Mouse (Mus musculus): ENCODE results near the gene Gramd2. TPM values are rescaled to one million over a fixed set of nuclear protein-coding genes. Genes with fewer than 3 reads are reported as not detected.

The Gramd2 gene
- polyA plus RNA-seq, 2 experiments = 0.12 TPM; not detected in 1

- no peak overlapping the region for H3K4me3 ChIP-seq (ENCODE audit: insufficient read depth in 1 of 2, low read depth in 2 of 2, low read length in 2 of 2)
- H3K36me3 ChIP-seq (replicated peaks; ENCODE audit: control insufficient read depth, insufficient read depth, low read depth) = no peaks in the 10 kb centered on the region
- no peak for DNase-seq (ENCODE audit: low read depth in 3 of 3, low spot score in 3 of 3)
- 67% methylated on average over 4 of the region's 4 CpGs for WGBS (ENCODE audit: insufficient replicate concordance)
- no peak overlapping the region for H3K27ac ChIP-seq
- TF ChIP-seq EP300 (IDR thresholded peaks at IDR 0.05; ENCODE audit: low read depth) (no peak), CTCF (IDR thresholded peaks at IDR 0.05; ENCODE audit: low read depth) (no peak)
- ATAC-seq (ENCODE audit: insufficient read depth) = no peak
- no peaks in the 10 kb centered on the region for H3K9me3 ChIP-seq (ENCODE audit: control insufficient read depth, low read length)
- no peak overlapping the region for H3K9ac ChIP-seq (replicated peaks)
- no peaks in the 10 kb centered on the region; the same call in 1 of the 2 replicates for H3K27me3 ChIP-seq (ENCODE audit: control insufficient read depth, insufficient read depth, low read length)
- H3K4me2 ChIP-seq (ENCODE audit: low read depth) = no peak overlapping the region
- H3K4me1 ChIP-seq (replicated peaks; ENCODE audit: control insufficient read depth in 2 of 2, insufficient read depth in 2 of 2, low read length in 1 of 2) = no peaks in the 10 kb centered on the region
These were observed 38.3 kb downstream of the Gramd2 start for GRCm38 (mm10) chr9:59718237-59718636.

- ATAC-seq (ENCODE audit: insufficient read depth) (no peak), DNase-seq (ENCODE audit: low read depth in 3 of 3, low spot score in 3 of 3) (no peak)
- Histone ChIP-seq H3K9me3 (ENCODE audit: control insufficient read depth, low read length) (no peaks in the 10 kb centered on the region), H3K4me2 (ENCODE audit: low read depth) (no peak overlapping the region), H3K36me3 (replicated peaks; ENCODE audit: control insufficient read depth, insufficient read depth, low read depth) (no peaks in the 10 kb centered on the region), H3K4me1 (replicated peaks; ENCODE audit: control insufficient read depth in 2 of 2, insufficient read depth in 2 of 2, low read length in 1 of 2) (no peaks in the 10 kb centered on the region), H3K4me3 (ENCODE audit: insufficient read depth in 1 of 2, low read depth in 2 of 2, low read length in 2 of 2) (no peak overlapping the region), H3K27ac (no peak overlapping the region), H3K27me3 (ENCODE audit: control insufficient read depth, insufficient read depth, low read length) (no peaks in the 10 kb centered on the region; the same call in 1 of the 2 replicates), H3K9ac (replicated peaks) (no peak overlapping the region)
- 65% methylated on average over 5 of the region's 5 CpGs for WGBS (ENCODE audit: insufficient replicate concordance)
- TF ChIP-seq EP300 (IDR thresholded peaks at IDR 0.05; ENCODE audit: low read depth) (no peak), CTCF (IDR thresholded peaks at IDR 0.05; ENCODE audit: low read depth) (no peak)
These were observed 41.2 kb downstream of the Gramd2 start for GRCm38 (mm10) chr9:59721144-59721543.

- peak; percentile 86 for TF ChIP-seq CTCF (IDR thresholded peaks at IDR 0.05; ENCODE audit: low read depth)
- TF ChIP-seq EP300 (IDR thresholded peaks at IDR 0.05; ENCODE audit: low read depth) = no peak
- no peak overlapping the region for H3K9ac ChIP-seq (replicated peaks)
- no peaks in the 10 kb centered on the region for H3K36me3 ChIP-seq (replicated peaks; ENCODE audit: control insufficient read depth, insufficient read depth, low read depth)
- no peak for ATAC-seq (ENCODE audit: insufficient read depth)
- H3K27ac ChIP-seq = no peak overlapping the region
- no peaks in the 10 kb centered on the region for H3K9me3 ChIP-seq (ENCODE audit: control insufficient read depth, low read length)
- no peaks in the 10 kb centered on the region for H3K4me1 ChIP-seq (replicated peaks; ENCODE audit: control insufficient read depth in 2 of 2, insufficient read depth in 2 of 2, low read length in 1 of 2)
- no peak overlapping the region for H3K4me3 ChIP-seq (ENCODE audit: insufficient read depth in 1 of 2, low read depth in 2 of 2, low read length in 2 of 2)
- H3K4me2 ChIP-seq (ENCODE audit: low read depth) = no peak overlapping the region
- no peaks in the 10 kb centered on the region; the same call in 1 of the 2 replicates for H3K27me3 ChIP-seq (ENCODE audit: control insufficient read depth, insufficient read depth, low read length)
- 17% methylated on average over 10 of the region's 10 CpGs for WGBS (ENCODE audit: insufficient replicate concordance)
- DNase-seq (ENCODE audit: low read depth in 3 of 3, low spot score in 3 of 3) = peak; percentile 56 to 68 (median 58)
These were observed 43.2 kb downstream of the Gramd2 start for GRCm38 (mm10) chr9:59723096-59723657.

GRCm38 (mm10) chr9:59723791-59724442 lies 44.0 kb downstream of the Gramd2 start:
- DNase-seq (ENCODE audit: low read depth in 3 of 3, low spot score in 3 of 3) = no peak
- ATAC-seq (ENCODE audit: insufficient read depth) = no peak
- Histone ChIP-seq H3K9ac (replicated peaks) (no peak overlapping the region), H3K27ac (no peak overlapping the region), H3K36me3 (replicated peaks; ENCODE audit: control insufficient read depth, insufficient read depth, low read depth) (no peaks in the 10 kb centered on the region), H3K9me3 (ENCODE audit: control insufficient read depth, low read length) (no peaks in the 10 kb centered on the region), H3K4me1 (replicated peaks; ENCODE audit: control insufficient read depth in 2 of 2, insufficient read depth in 2 of 2, low read length in 1 of 2) (no peaks in the 10 kb centered on the region), H3K4me3 (ENCODE audit: insufficient read depth in 1 of 2, low read depth in 2 of 2, low read length in 2 of 2) (no peak overlapping the region), H3K27me3 (ENCODE audit: control insufficient read depth, insufficient read depth, low read length) (no peaks in the 10 kb centered on the region; the same call in 1 of the 2 replicates), H3K4me2 (ENCODE audit: low read depth) (no peak overlapping the region)
- 67% methylated on average over 8 of the region's 8 CpGs for WGBS (ENCODE audit: insufficient replicate concordance)
- TF ChIP-seq EP300 (IDR thresholded peaks at IDR 0.05; ENCODE audit: low read depth) = no peak
- TF ChIP-seq CTCF (IDR thresholded peaks at IDR 0.05; ENCODE audit: low read depth) = no peak

GRCm38 (mm10) chr9:59725515-59725914 lies 45.6 kb downstream of the Gramd2 start:
- H3K27me3 ChIP-seq (ENCODE audit: control insufficient read depth, insufficient read depth, low read length) = no peaks in the 10 kb centered on the region; the same call in 1 of the 2 replicates
- H3K36me3 ChIP-seq (replicated peaks; ENCODE audit: control insufficient read depth, insufficient read depth, low read depth) = no peaks in the 10 kb centered on the region
- WGBS (ENCODE audit: insufficient replicate concordance) = 55% methylated on average over 10 of the region's 10 CpGs
- no peaks in the 10 kb centered on the region for H3K4me1 ChIP-seq (replicated peaks; ENCODE audit: control insufficient read depth in 2 of 2, insufficient read depth in 2 of 2, low read length in 1 of 2)
- no peaks in the 10 kb centered on the region for H3K9me3 ChIP-seq (ENCODE audit: control insufficient read depth, low read length)
- no peak for DNase-seq (ENCODE audit: low read depth in 3 of 3, low spot score in 3 of 3)
- H3K9ac ChIP-seq (replicated peaks) = no peak overlapping the region
- no peak overlapping the region for H3K4me3 ChIP-seq (ENCODE audit: insufficient read depth in 1 of 2, low read depth in 2 of 2, low read length in 2 of 2)
- no peak for ATAC-seq (ENCODE audit: insufficient read depth)
- TF ChIP-seq EP300 (IDR thresholded peaks at IDR 0.05; ENCODE audit: low read depth) (no peak), CTCF (IDR thresholded peaks at IDR 0.05; ENCODE audit: low read depth) (no peak)
- no peak overlapping the region for H3K4me2 ChIP-seq (ENCODE audit: low read depth)
- no peak overlapping the region for H3K27ac ChIP-seq

All from liver, embryonic 14.5 days (tissue).